Mouse (Mus musculus) myocyte (in vitro differentiated cells): ENCODE data around the gene Sugp2. TPM values are rescaled to one million over a fixed set of nuclear protein-coding genes. Genes with fewer than 3 reads are reported as not detected.

Source experiments
- H3K27me3 ChIP-seq: one replicate; pipeline ENCODE4 v1.6.1; 2011; ENCODE audit not compliant: control insufficient read depth, insufficient read depth, insufficient read length
- H3K36me3 ChIP-seq: one replicate; pipeline ENCODE4 v1.6.1; 2011; ENCODE audit not compliant: control insufficient read depth, insufficient read depth
- H3K4me2 ChIP-seq: one replicate; pipeline ENCODE4 v1.6.1; 2011; ENCODE audit warnings: low read depth, control low read depth
- H3K4me3 ChIP-seq: one replicate; pipeline ENCODE4 v1.5.1; 2011; ENCODE audit warnings: mild to moderate bottlenecking, control low read depth, moderate library complexity
- H3K79me2 ChIP-seq: one replicate; pipeline ENCODE4 v1.6.1; 2011; ENCODE audit not compliant: control insufficient read depth, insufficient read depth
- H3ac ChIP-seq: one replicate; pipeline ENCODE4 v1.6.1; 2011; ENCODE audit not compliant: control insufficient read depth, insufficient read length
- CEBPB ChIP-seq: IDR thresholded peaks from 2 replicates; pipeline ENCODE4 v1.6.1; 2011; ENCODE audit warnings: mild to moderate bottlenecking, moderate library complexity; ENCODE audit not compliant: poor library complexity, insufficient read depth, severe bottlenecking
- E2F4 ChIP-seq: IDR thresholded peaks from one replicate; pipeline ENCODE4 v1.6.1; 2011; ENCODE audit warnings: mild to moderate bottlenecking, control low read depth, moderate library complexity; ENCODE audit not compliant: insufficient read depth
- MAX ChIP-seq: IDR thresholded peaks from one replicate; pipeline ENCODE4 v1.6.1; 2011; ENCODE audit warnings: low read depth, mild to moderate bottlenecking, control low read depth
- MYOD1 ChIP-seq, 3 experiments: IDR thresholded peaks; one replicate each; pipeline ENCODE4 v1.6.1; 2011; ENCODE audit warnings: control low read depth in 2 of 3, low read depth in 2 of 3, mild to moderate bottlenecking in 2 of 3, moderate library complexity in 1 of 3; ENCODE audit not compliant: insufficient read length in 2 of 3, control insufficient read depth in 1 of 3
- MYOG ChIP-seq, 3 experiments: IDR thresholded peaks; one replicate each; pipeline ENCODE4 v1.6.1; 2011; ENCODE audit warnings: control low read depth in 2 of 3, low read depth in 2 of 3, mild to moderate bottlenecking in 2 of 3; ENCODE audit not compliant: insufficient read length in 2 of 3, control insufficient read depth in 1 of 3, insufficient read depth in 1 of 3
- POLR2A ChIP-seq: IDR thresholded peaks from one replicate; pipeline ENCODE4 v1.6.1; 2011; ENCODE audit warnings: low read depth, mild to moderate bottlenecking, control low read depth, moderate library complexity; ENCODE audit not compliant: insufficient read length
- POLR2AphosphoS2 ChIP-seq: IDR thresholded peaks from one replicate; pipeline ENCODE4 v1.6.1; 2011; ENCODE audit warnings: low read depth, control low read depth; ENCODE audit not compliant: insufficient read length
- REST ChIP-seq: IDR thresholded peaks from one replicate; pipeline ENCODE4 v1.6.1; 2011; ENCODE audit warnings: mild to moderate bottlenecking, control low read depth, moderate library complexity; ENCODE audit not compliant: insufficient read depth, insufficient read length
- SRF ChIP-seq: IDR thresholded peaks from one replicate; pipeline ENCODE4 v1.6.1; 2011; ENCODE audit warnings: low read depth; ENCODE audit not compliant: control insufficient read depth, insufficient read length
- TCF12 ChIP-seq: IDR thresholded peaks from one replicate; pipeline ENCODE4 v1.6.1; 2011; ENCODE audit warnings: mild to moderate bottlenecking, control low read depth; ENCODE audit not compliant: poor library complexity, insufficient read depth, severe bottlenecking
- TCF3 ChIP-seq: IDR thresholded peaks from one replicate; pipeline ENCODE4 v1.6.1; 2011; ENCODE audit warnings: low read depth, control low read depth; ENCODE audit not compliant: insufficient read length
- USF1 ChIP-seq: IDR thresholded peaks from one replicate; pipeline ENCODE4 v1.6.1; 2011; ENCODE audit warnings: low read depth, mild to moderate bottlenecking, control low read depth, moderate library complexity
- polyA plus RNA-seq: library from polyadenylated mRNA; unstranded; fragments of >200 nt; fragmentation: generic; extraction: Trizol; gene quantifications from one replicate; pipeline ENCODE4 v1.2.1, GENCODE M21; 2012; ENCODE audit warnings: missing spikeins

The Sugp2 gene
- polyA plus RNA-seq, 1 experiment, result 15.4 TPM

GRCm38 (mm10) chr8:70300881-70301280 lies 66.9 kb downstream of the Sugp2 start:
- Histone ChIP-seq H3K4me3 (peak overlapping the region; percentile 100), H3K79me2 (peaks cover 41% of the 10 kb centered on the region), H3K27me3 (no peaks in the 10 kb centered on the region), H3K36me3 (peaks cover 20% of the 10 kb centered on the region), H3K4me2 (peak overlapping the region; percentile 86), H3ac (no peak overlapping the region)
- TF ChIP-seq REST, result no peak
- TF ChIP-seq POLR2AphosphoS2, result no peak
- TF ChIP-seq MYOG (IDR thresholded peaks at IDR 0.05; ENCODE audit: control insufficient read depth in 1 of 3, insufficient read depth in 1 of 3, insufficient read length in 2 of 3, low read depth in 2 of 3), result no peak
- no peak for TF ChIP-seq MYOD1 (IDR thresholded peaks at IDR 0.05; ENCODE audit: control insufficient read depth in 1 of 3, insufficient read length in 2 of 3, low read depth in 2 of 3)
- no peak for TF ChIP-seq USF1
- no peak for TF ChIP-seq SRF
- no peak for TF ChIP-seq CEBPB
- no peak for TF ChIP-seq E2F4
- TF ChIP-seq TCF3, result no peak
- TF ChIP-seq MAX, result no peak
- TF ChIP-seq POLR2A, result no peak
- no peak for TF ChIP-seq TCF12

- peak within 1 kb of the TSS; percentile 100 for H3K4me3 ChIP-seq
- no peak for TF ChIP-seq TCF12
- no peak for TF ChIP-seq MYOG (IDR thresholded peaks at IDR 0.05; ENCODE audit: control insufficient read depth in 1 of 3, insufficient read depth in 1 of 3, insufficient read length in 2 of 3, low read depth in 2 of 3)
- peak; percentile 75 for TF ChIP-seq POLR2A
- peak; percentile 81 for TF ChIP-seq POLR2AphosphoS2
- peak; percentile 45 for TF ChIP-seq SRF
- TF ChIP-seq CEBPB, result peak; percentile 43; the same call in 1 of the 2 replicates
- peak within 1 kb of the TSS; percentile 62 for H3ac ChIP-seq
- peak within 1 kb of the TSS; percentile 86 for H3K4me2 ChIP-seq
- H3K36me3 ChIP-seq, result peaks cover 16% of the 10 kb centered on the region
- H3K27me3 ChIP-seq, result no peaks in the 10 kb centered on the region
- peaks cover 41% of the 10 kb centered on the region for H3K79me2 ChIP-seq
These were observed 68.4 kb downstream of the Sugp2 start, which contains the start of the genes Ddx49 and Cope for GRCm38 (mm10) chr8:70302358-70302890. Gene Ddx49, minus strand, starts transcription at chr8:70302489. Gene Cope, plus strand, starts transcription at chr8:70302518.

GRCm38 (mm10) chr8:70302901-70303300 lies 68.9 kb downstream of the Sugp2 start:
- peaks cover 16% of the 10 kb centered on the region for H3K36me3 ChIP-seq
- TF ChIP-seq TCF3 (no peak), E2F4 (no peak), POLR2A (no peak), MAX (no peak), POLR2AphosphoS2 (no peak), SRF (no peak)

GRCm38 (mm10) chr8:70309311-70309710 lies 75.3 kb downstream of the Sugp2 start:
- H3K27me3 ChIP-seq, result no peaks in the 10 kb centered on the region
- H3K4me2 ChIP-seq, result no peak overlapping the region
- H3ac ChIP-seq, result no peak overlapping the region
- no peak overlapping the region for H3K4me3 ChIP-seq
- H3K79me2 ChIP-seq, result peaks cover 5% of the 10 kb centered on the region
- H3K36me3 ChIP-seq, result peaks cover 25% of the 10 kb centered on the region
- TF ChIP-seq REST (no peak), TCF12 (no peak), CEBPB (no peak), MYOG (IDR thresholded peaks at IDR 0.05; ENCODE audit: control insufficient read depth in 1 of 3, insufficient read depth in 1 of 3, insufficient read length in 2 of 3, low read depth in 2 of 3) (no peak), POLR2AphosphoS2 (no peak), POLR2A (no peak), TCF3 (no peak), USF1 (no peak), E2F4 (no peak), MAX (no peak), MYOD1 (IDR thresholded peaks at IDR 0.05; ENCODE audit: control insufficient read depth in 1 of 3, insufficient read length in 2 of 3, low read depth in 2 of 3) (no peak), SRF (no peak)

More at GRCm38 (mm10) chr8:70302901-70303300, 68.9 kb downstream of the Sugp2 start:
- peaks cover 41% of the 10 kb centered on the region for H3K79me2 ChIP-seq
- peak overlapping the region; percentile 62 for H3ac ChIP-seq
- H3K27me3 ChIP-seq, result no peaks in the 10 kb centered on the region
- peak overlapping the region; percentile 82 for H3K4me2 ChIP-seq
- H3K4me3 ChIP-seq, result peak overlapping the region; percentile 100

GRCm38 (mm10) chr8:70313399-70313798 lies 79.4 kb downstream of the Sugp2 start:
- Histone ChIP-seq H3K36me3 (peaks cover 15% of the 10 kb centered on the region), H3K4me2 (no peak overlapping the region)

More at GRCm38 (mm10) chr8:70313399-70313798, 79.4 kb downstream of the Sugp2 start:
- H3ac ChIP-seq, result no peak overlapping the region
- no peaks in the 10 kb centered on the region for H3K79me2 ChIP-seq
- H3K27me3 ChIP-seq, result no peaks in the 10 kb centered on the region
- H3K4me3 ChIP-seq, result no peak overlapping the region
- TF ChIP-seq USF1 (no peak), MYOG (IDR thresholded peaks at IDR 0.05; ENCODE audit: control insufficient read depth in 1 of 3, insufficient read depth in 1 of 3, insufficient read length in 2 of 3, low read depth in 2 of 3) (no peak), TCF3 (no peak), MAX (no peak), POLR2AphosphoS2 (no peak), POLR2A (no peak), REST (no peak), E2F4 (no peak), MYOD1 (IDR thresholded peaks at IDR 0.05; ENCODE audit: control insufficient read depth in 1 of 3, insufficient read length in 2 of 3, low read depth in 2 of 3) (no peak), SRF (no peak), CEBPB (no peak), TCF12 (no peak)
